Mouse (Mus musculus) thymus, adult 2 months (tissue): ENCODE results near the gene Zfpm1. TPM values are rescaled to one million over a fixed set of nuclear protein-coding genes. Genes with fewer than 3 reads are reported as not detected.

Experiments
- DNase-seq: peaks from one replicate; pipeline ENCODE4 v3.0.0; 2021
- H3K27ac ChIP-seq: fragments of 200-500 bp; 2 replicates; pipeline ENCODE4 v1.5.1; 2012; ENCODE audit warnings: low read length, control low read depth; ENCODE audit not compliant: control insufficient read depth, insufficient read depth
- H3K27me3 ChIP-seq: fragments of 200-500 bp; 2 replicates; pipeline ENCODE4 v1.6.1; 2012; ENCODE audit warnings: mild to moderate bottlenecking, low read length, moderate library complexity, mixed read lengths; ENCODE audit not compliant: control insufficient read depth, insufficient read depth
- H3K36me3 ChIP-seq: fragments of 200-500 bp; 2 replicates; pipeline ENCODE4 v1.6.1; 2012; ENCODE audit warnings: mild to moderate bottlenecking, low read length, moderate library complexity; ENCODE audit not compliant: control insufficient read depth, insufficient read depth
- H3K4me1 ChIP-seq: fragments of 200-500 bp; replicated peaks from 2 replicates; pipeline ENCODE4 v1.6.1; 2012; ENCODE audit warnings: low read length; ENCODE audit not compliant: control insufficient read depth, insufficient read depth
- H3K4me3 ChIP-seq: fragments of 200-500 bp; 2 replicates; pipeline ENCODE4 v1.5.1; 2012; ENCODE audit warnings: mild to moderate bottlenecking, low read length, control low read depth, moderate library complexity; ENCODE audit not compliant: control insufficient read depth, insufficient read depth
- CTCF ChIP-seq: fragments of 200-500 bp; IDR thresholded peaks from 2 replicates; pipeline ENCODE4 v1.5.1; 2012; ENCODE audit warnings: mild to moderate bottlenecking, control low read depth, low read length, moderate library complexity, borderline replicate concordance; ENCODE audit not compliant: control insufficient read depth, poor library complexity, insufficient read depth; ENCODE audit errors: extremely low read depth
- POLR2A ChIP-seq: fragments of 200-500 bp; IDR thresholded peaks from 2 replicates; pipeline ENCODE4 v1.6.1; 2012; ENCODE audit warnings: mild to moderate bottlenecking, low read length, control low read depth, moderate library complexity; ENCODE audit not compliant: control insufficient read depth, poor library complexity, insufficient read depth; ENCODE audit errors: extremely low read depth
- WGBS: fragments of 180-500 bp; shearing (Covaris S2); methylation state at CpG from one replicate; pipeline ENCODE4 v1.1.7; 2018; 5-methylcytosine and 5-hydroxymethylcytosine counted together
- polyA plus RNA-seq: library from polyadenylated mRNA; depleted of rRNA; stranded (reverse); fragments of >200 nt; gene quantifications from 2 replicates; pipeline ENCODE4 v1.2.3, GENCODE M21; 2012

Gene Zfpm1
- polyA plus RNA-seq, 1 experiment = 100 TPM

DNA sequence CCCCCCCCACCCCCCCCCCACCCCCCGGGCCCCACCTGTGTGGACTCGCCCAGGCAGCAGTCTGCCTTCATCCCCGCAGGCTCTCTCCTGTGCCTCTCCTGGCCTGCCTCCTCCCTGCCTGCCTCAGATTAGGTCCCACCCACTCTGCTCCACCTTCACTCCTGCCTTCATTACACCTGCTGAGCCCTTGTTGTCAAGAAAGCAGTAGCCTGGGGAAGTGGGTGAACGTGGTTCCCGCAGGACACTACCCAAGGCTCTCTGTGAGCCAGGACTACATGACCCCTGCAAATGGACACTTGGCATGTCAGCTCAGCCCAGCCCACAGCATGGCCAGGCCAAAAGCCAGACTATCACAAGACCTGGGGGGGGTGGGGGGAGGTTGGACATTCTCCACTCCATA, 62.3 kb downstream of the Zfpm1 start:
- no peak overlapping the region for H3K27ac ChIP-seq
- WGBS = 16% methylated on average over 2 of the region's 5 CpGs
- H3K36me3 ChIP-seq = no peaks in the 10 kb centered on the region
- DNase-seq = no peak
- TF ChIP-seq CTCF = no peak
- no peak for TF ChIP-seq POLR2A
- H3K4me1 ChIP-seq = peaks cover 28% of the 10 kb centered on the region
- H3K4me3 ChIP-seq = no peak overlapping the region
- no peaks in the 10 kb centered on the region for H3K27me3 ChIP-seq

DNA sequence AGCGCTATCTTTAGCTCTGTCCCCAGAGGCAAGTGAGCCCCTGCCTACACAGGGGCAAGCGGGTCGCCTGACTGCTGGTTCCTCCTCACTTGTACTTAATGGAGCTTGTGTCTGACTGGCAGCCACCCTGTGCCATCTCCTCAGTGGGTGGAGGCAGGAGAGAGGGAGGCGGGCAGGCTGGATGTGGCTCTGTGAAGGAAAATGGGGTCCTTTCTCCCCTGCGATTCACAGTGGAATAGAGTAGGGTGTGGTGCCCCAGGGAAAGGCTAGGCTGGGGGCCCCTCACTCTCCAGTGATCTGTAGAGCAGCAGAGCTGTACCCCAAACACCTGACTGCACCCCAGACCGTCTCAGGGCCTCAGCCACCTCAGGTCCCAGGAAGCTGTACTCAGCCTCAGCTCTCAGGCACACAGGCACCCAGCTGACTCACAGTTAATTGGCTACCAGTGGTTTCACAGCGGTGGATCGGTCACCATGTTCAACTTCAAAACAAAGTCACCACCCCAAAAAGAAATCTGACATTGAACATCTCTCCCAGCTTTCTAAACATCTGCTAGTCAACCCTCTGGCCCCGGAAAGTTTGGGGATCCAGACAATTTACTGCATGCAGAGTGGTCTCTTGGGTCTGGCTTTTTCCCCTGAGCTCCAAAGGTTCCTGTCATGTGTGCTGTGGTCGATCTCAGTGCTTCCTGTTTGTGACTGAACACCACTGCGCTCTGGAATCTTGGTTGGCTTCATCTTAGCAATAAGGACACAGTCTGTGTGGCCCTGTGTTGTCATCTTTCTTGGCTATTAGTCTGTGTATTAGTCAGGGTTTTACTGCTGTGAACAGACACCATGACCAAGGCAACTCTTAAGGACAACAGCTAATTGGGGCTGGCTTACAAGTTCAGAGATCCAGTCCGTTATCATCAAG, 63.5 kb downstream of the Zfpm1 start:
- Histone ChIP-seq H3K4me1 (peaks cover 32% of the 10 kb centered on the region), H3K36me3 (no peaks in the 10 kb centered on the region), H3K4me3 (no peak overlapping the region), H3K27me3 (no peaks in the 10 kb centered on the region), H3K27ac (no peak overlapping the region)
- WGBS = 30% methylated on average over 12 of the region's 12 CpGs
- no peak for DNase-seq
- TF ChIP-seq POLR2A = no peak
- TF ChIP-seq CTCF = no peak

DNA sequence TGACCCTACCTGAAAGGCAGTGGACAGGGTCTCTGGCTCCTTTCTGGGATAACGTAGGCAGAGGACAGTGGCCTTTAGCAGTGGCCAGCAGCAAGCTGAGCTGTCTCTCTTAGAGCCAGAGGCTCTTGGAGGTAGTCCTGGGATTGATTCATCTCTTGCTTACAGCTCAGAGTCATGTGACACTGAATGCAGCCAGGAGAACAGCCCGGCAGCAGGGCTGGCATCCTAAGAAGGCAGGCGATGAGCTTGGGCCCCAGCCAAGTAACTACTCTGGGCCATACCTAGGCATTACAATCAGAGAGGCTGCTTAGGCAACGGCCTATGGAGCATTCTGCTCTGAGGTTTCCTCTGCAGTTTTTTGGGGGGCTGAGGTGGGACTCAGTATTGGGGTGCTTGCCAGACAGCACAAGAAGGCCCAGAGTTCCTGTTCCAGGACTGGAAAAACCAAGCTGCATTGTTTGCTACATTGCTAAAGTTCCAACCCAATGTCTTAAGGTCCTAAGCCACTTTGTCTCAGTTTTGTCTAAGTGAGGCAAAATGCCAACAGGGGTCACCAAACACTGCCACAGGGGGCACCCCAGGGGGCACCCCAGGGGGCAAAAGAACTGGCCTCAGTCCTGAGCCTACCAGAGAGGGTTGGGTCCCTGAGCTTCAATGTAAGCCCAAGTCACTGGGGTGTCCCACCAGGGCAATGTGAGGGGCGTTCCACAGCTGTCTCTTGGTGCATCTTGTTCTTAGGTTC, 66.0 kb downstream of the Zfpm1 start:
- no peak overlapping the region for H3K4me3 ChIP-seq
- WGBS = 94% methylated on average over 5 of the region's 5 CpGs
- no peaks in the 10 kb centered on the region for H3K36me3 ChIP-seq
- peaks cover 29% of the 10 kb centered on the region for H3K4me1 ChIP-seq
- no peak overlapping the region for H3K27ac ChIP-seq
- TF ChIP-seq POLR2A = no peak
- TF ChIP-seq CTCF = no peak
- no peak for DNase-seq
- no peaks in the 10 kb centered on the region for H3K27me3 ChIP-seq

DNA sequence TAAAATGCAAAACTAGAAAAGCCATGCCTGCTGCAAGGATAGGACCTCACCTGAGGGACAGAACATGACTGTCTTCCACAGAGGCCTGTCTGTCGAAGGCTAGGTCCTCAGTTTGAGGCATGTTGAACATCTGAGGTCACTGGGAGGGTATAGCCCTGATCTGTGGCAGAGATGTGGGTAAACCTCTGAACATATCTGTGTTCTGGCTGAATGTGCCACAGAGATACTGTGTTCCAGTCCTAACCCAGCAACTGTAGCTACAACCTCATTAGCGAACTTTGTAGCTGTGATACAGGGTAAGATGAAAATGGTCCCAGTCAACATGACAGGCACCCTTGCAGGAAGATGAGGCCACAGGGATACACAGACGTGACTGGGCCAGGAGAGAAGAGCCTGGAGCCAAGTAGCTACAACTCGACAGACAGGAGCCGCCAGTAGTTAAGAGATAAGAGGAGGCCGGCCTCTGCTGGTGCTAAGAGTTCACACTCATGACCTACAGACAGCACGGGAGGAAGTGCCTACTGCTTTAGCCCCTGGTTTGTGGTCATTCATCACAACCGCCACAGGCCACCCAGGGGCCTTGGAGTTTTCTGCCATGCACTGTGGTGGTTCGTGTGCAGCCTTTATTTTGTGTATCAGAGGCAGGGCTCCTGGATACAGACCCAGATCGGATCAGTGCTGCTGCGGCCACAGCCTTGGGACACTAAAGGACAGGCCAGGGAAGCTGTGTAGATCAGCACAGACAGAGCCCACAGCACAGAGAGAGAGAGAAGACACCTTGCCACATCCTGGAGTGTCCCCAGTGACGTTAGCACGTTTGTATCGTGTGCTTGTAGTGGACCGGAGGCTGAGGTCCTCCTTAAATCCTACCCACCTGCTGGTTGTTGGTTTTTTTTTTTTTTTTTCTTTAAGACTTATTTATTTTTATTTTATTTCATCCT, 67.7 kb downstream of the Zfpm1 start:
- Histone ChIP-seq H3K36me3 (no peaks in the 10 kb centered on the region), H3K27ac (no peak overlapping the region), H3K27me3 (no peaks in the 10 kb centered on the region), H3K4me1 (peaks cover 15% of the 10 kb centered on the region), H3K4me3 (no peak overlapping the region)
- TF ChIP-seq CTCF (no peak), POLR2A (no peak)
- DNase-seq = no peak
- 30% methylated on average over 15 of the region's 15 CpGs for WGBS

DNA sequence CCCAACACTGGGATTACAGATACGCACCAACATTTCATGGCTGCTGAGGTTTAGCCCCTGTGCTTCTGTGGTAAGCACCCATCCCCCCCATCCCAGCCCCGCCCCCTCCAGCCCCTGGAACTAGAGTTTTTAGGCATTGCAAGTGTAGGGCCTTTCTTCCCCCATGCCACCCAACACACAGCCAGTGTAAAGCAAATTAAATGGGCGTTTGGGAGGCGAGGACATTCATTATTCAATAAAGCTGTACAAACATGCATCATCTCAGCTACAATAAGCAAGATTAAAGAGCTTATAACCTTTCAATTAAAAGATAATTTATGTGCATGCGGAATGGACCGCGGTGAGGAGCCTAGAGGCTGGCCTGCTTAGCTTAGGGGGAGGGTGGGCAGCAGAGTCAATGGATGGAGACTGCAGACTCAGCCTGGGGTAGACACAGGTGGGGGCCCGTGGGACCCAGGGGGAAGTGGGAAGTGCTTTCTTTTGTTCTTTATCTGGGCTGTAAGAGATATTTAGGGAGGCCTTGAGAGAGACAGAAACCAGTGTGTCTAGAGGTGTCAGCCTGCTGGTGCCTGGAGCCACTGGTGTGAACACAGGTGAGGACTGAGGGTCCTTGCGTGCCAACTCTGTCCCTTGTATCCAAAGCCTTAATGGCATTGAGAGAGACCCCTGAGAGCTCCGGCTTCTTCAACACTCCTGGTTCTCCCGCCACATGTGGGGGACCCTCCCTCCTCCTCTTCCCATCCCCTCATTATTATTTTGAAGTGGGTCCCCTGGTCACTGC, 68.6 kb downstream of the Zfpm1 start:
- H3K4me1 ChIP-seq = peaks cover 7% of the 10 kb centered on the region; the same call in 1 of the 2 replicates
- no peak for TF ChIP-seq POLR2A
- no peak for TF ChIP-seq CTCF
- H3K36me3 ChIP-seq = no peaks in the 10 kb centered on the region
- H3K4me3 ChIP-seq = no peak overlapping the region
- 75% methylated on average over 11 of the region's 11 CpGs for WGBS
- H3K27me3 ChIP-seq = no peaks in the 10 kb centered on the region
- no peak for DNase-seq
- no peak overlapping the region for H3K27ac ChIP-seq
